Mouse (Mus musculus): ENCODE measurements at regions not wholly inside any gene's neighbourhood (a gene's known extent, or its start where the extent isn't known, plus 50 kb on each side); places are given as distances from the start of the nearest gene placed in this dataset.

GRCm38 (mm10) chr6:100462757-100463156 lies 175.5 kb upstream of the Rybp start:
- Histone ChIP-seq H3K4me3 (ENCODE audit: low read depth, low read length) (no peak overlapping the region), H3K9me3 (replicated peaks) (peaks cover 93% of the 10 kb centered on the region), H3K4me1 (ENCODE audit: insufficient read depth, low read depth, low read length) (no peaks in the 10 kb centered on the region), H3K36me3 (replicated peaks) (no peaks in the 10 kb centered on the region), H3K27me3 (ENCODE audit: insufficient read depth, low read length) (no peaks in the 10 kb centered on the region)
- TF ChIP-seq CTCF (IDR thresholded peaks at IDR 0.05; ENCODE audit: low read depth, low read length) (no peak), POLR2AphosphoS5 (IDR thresholded peaks at IDR 0.05; ENCODE audit: insufficient replicate concordance, low read depth, low read length) (no peak), GATA2 (IDR thresholded peaks at IDR 0.05; ENCODE audit: borderline replicate concordance, low read depth, low read length) (no peak), GATA1 (IDR thresholded peaks at IDR 0.05; ENCODE audit: borderline replicate concordance, low read length) (no peak), TAL1 (conservative IDR thresholded peaks at IDR 0.05; ENCODE audit: low read depth, low read length) (no peak)
- ATAC-seq (ENCODE audit: extremely low read depth, insufficient number of reproducible peaks, low FRiP score, poor library complexity, severe bottlenecking), result no peak
- DNase-seq (ENCODE audit: low spot score), result no peak

GRCm38 (mm10) chr6:100453401-100453800 lies 166.1 kb upstream of the Rybp start:
- DNase-seq (ENCODE audit: low spot score) (no peak), ATAC-seq (ENCODE audit: extremely low read depth, insufficient number of reproducible peaks, low FRiP score, poor library complexity, severe bottlenecking) (no peak)
- Histone ChIP-seq H3K4me3 (ENCODE audit: low read depth, low read length) (no peak overlapping the region), H3K36me3 (replicated peaks) (no peaks in the 10 kb centered on the region), H3K4me1 (ENCODE audit: insufficient read depth, low read depth, low read length) (no peaks in the 10 kb centered on the region), H3K9me3 (replicated peaks) (peaks cover 78% of the 10 kb centered on the region), H3K27me3 (ENCODE audit: insufficient read depth, low read length) (no peaks in the 10 kb centered on the region)
- no peak for TF ChIP-seq POLR2AphosphoS5 (IDR thresholded peaks at IDR 0.05; ENCODE audit: insufficient replicate concordance, low read depth, low read length)
- no peak for TF ChIP-seq GATA2 (IDR thresholded peaks at IDR 0.05; ENCODE audit: borderline replicate concordance, low read depth, low read length)
- no peak for TF ChIP-seq CTCF (IDR thresholded peaks at IDR 0.05; ENCODE audit: low read depth, low read length)
- no peak for TF ChIP-seq GATA1 (IDR thresholded peaks at IDR 0.05; ENCODE audit: borderline replicate concordance, low read length)

- DNase-seq (ENCODE audit: low spot score), result no peak
- TF ChIP-seq GATA1 (IDR thresholded peaks at IDR 0.05; ENCODE audit: borderline replicate concordance, low read length), result no peak
- TF ChIP-seq TAL1 (conservative IDR thresholded peaks at IDR 0.05; ENCODE audit: low read depth, low read length), result no peak
- no peak for TF ChIP-seq CTCF (IDR thresholded peaks at IDR 0.05; ENCODE audit: low read depth, low read length)
- no peak for TF ChIP-seq GATA2 (IDR thresholded peaks at IDR 0.05; ENCODE audit: borderline replicate concordance, low read depth, low read length)
- TF ChIP-seq POLR2AphosphoS5 (IDR thresholded peaks at IDR 0.05; ENCODE audit: insufficient replicate concordance, low read depth, low read length), result no peak
- Histone ChIP-seq H3K4me1 (ENCODE audit: insufficient read depth, low read depth, low read length) (no peaks in the 10 kb centered on the region), H3K4me3 (ENCODE audit: low read depth, low read length) (no peak overlapping the region), H3K27me3 (ENCODE audit: insufficient read depth, low read length) (no peaks in the 10 kb centered on the region), H3K9me3 (replicated peaks) (peaks cover 78% of the 10 kb centered on the region), H3K36me3 (replicated peaks) (no peaks in the 10 kb centered on the region)
- no peak for ATAC-seq (ENCODE audit: extremely low read depth, insufficient number of reproducible peaks, low FRiP score, poor library complexity, severe bottlenecking)
Measured at GRCm38 (mm10) chr6:100452097-100453002, 165.1 kb upstream of the Rybp start.

GRCm38 (mm10) chr6:100450108-100450507 lies 162.8 kb upstream of the Rybp start:
- H3K36me3 ChIP-seq (replicated peaks), result no peaks in the 10 kb centered on the region
- ATAC-seq (ENCODE audit: extremely low read depth, insufficient number of reproducible peaks, low FRiP score, poor library complexity, severe bottlenecking), result no peak
- TF ChIP-seq GATA1 (IDR thresholded peaks at IDR 0.05; ENCODE audit: borderline replicate concordance, low read length) (no peak), CTCF (IDR thresholded peaks at IDR 0.05; ENCODE audit: low read depth, low read length) (no peak), POLR2AphosphoS5 (IDR thresholded peaks at IDR 0.05; ENCODE audit: insufficient replicate concordance, low read depth, low read length) (no peak), GATA2 (IDR thresholded peaks at IDR 0.05; ENCODE audit: borderline replicate concordance, low read depth, low read length) (no peak), TAL1 (conservative IDR thresholded peaks at IDR 0.05; ENCODE audit: low read depth, low read length) (no peak)
- no peaks in the 10 kb centered on the region for H3K4me1 ChIP-seq (ENCODE audit: insufficient read depth, low read depth, low read length)
- DNase-seq (ENCODE audit: low spot score), result no peak
- no peak overlapping the region for H3K4me3 ChIP-seq (ENCODE audit: low read depth, low read length)
- peaks cover 74% of the 10 kb centered on the region for H3K9me3 ChIP-seq (replicated peaks)
- no peaks in the 10 kb centered on the region for H3K27me3 ChIP-seq (ENCODE audit: insufficient read depth, low read length)

- Histone ChIP-seq H3K4me1 (ENCODE audit: insufficient read depth, low read depth, low read length) (no peaks in the 10 kb centered on the region), H3K36me3 (replicated peaks) (no peaks in the 10 kb centered on the region), H3K9me3 (replicated peaks) (peaks cover 74% of the 10 kb centered on the region), H3K27me3 (ENCODE audit: insufficient read depth, low read length) (no peaks in the 10 kb centered on the region), H3K4me3 (ENCODE audit: low read depth, low read length) (no peak overlapping the region)
- no peak for ATAC-seq (ENCODE audit: extremely low read depth, insufficient number of reproducible peaks, low FRiP score, poor library complexity, severe bottlenecking)
- no peak for DNase-seq (ENCODE audit: low spot score)
- TF ChIP-seq TAL1 (conservative IDR thresholded peaks at IDR 0.05; ENCODE audit: low read depth, low read length), result no peak
- no peak for TF ChIP-seq GATA2 (IDR thresholded peaks at IDR 0.05; ENCODE audit: borderline replicate concordance, low read depth, low read length)
- TF ChIP-seq CTCF (IDR thresholded peaks at IDR 0.05; ENCODE audit: low read depth, low read length), result no peak
- no peak for TF ChIP-seq POLR2AphosphoS5 (IDR thresholded peaks at IDR 0.05; ENCODE audit: insufficient replicate concordance, low read depth, low read length)
- TF ChIP-seq GATA1 (IDR thresholded peaks at IDR 0.05; ENCODE audit: borderline replicate concordance, low read length), result no peak
Measured at GRCm38 (mm10) chr6:100449087-100449486, 161.8 kb upstream of the Rybp start.

GRCm38 (mm10) chr6:100447211-100447610 lies 159.9 kb upstream of the Rybp start:
- Histone ChIP-seq H3K9me3 (replicated peaks) (peaks cover 72% of the 10 kb centered on the region), H3K4me3 (ENCODE audit: low read depth, low read length) (no peak overlapping the region), H3K36me3 (replicated peaks) (no peaks in the 10 kb centered on the region), H3K27me3 (ENCODE audit: insufficient read depth, low read length) (no peaks in the 10 kb centered on the region), H3K4me1 (ENCODE audit: insufficient read depth, low read depth, low read length) (no peaks in the 10 kb centered on the region)
- no peak for ATAC-seq (ENCODE audit: extremely low read depth, insufficient number of reproducible peaks, low FRiP score, poor library complexity, severe bottlenecking)
- TF ChIP-seq POLR2AphosphoS5 (IDR thresholded peaks at IDR 0.05; ENCODE audit: insufficient replicate concordance, low read depth, low read length) (no peak), GATA1 (IDR thresholded peaks at IDR 0.05; ENCODE audit: borderline replicate concordance, low read length) (no peak), TAL1 (conservative IDR thresholded peaks at IDR 0.05; ENCODE audit: low read depth, low read length) (no peak), GATA2 (IDR thresholded peaks at IDR 0.05; ENCODE audit: borderline replicate concordance, low read depth, low read length) (no peak), CTCF (IDR thresholded peaks at IDR 0.05; ENCODE audit: low read depth, low read length) (no peak)
- no peak for DNase-seq (ENCODE audit: low spot score)
